Mouse (Mus musculus) retina, embryonic 14.5 days (tissue): ENCODE data around the gene Rarres1.
A peak's percentile ranks its signal among the peaks of the same experiment; 100 is the strongest.

ENCODE experiments used
- DNase-seq: peaks from one replicate; pipeline ENCODE4 v3.0.0-alpha.2; 2015; ENCODE audit warnings: low spot score

Rarres1 gene

GRCm38 (mm10) chr3:67515274-67515801, at the start of gene Rarres1:
Gene Rarres1 (minus strand): TSS chr3:67515523.
- DNase-seq = peak; percentile 58

GRCm38 (mm10) chr3:67564731-67565357, 49.5 kb upstream of the Rarres1 start:
- DNase-seq = peak; percentile 30

DNA sequence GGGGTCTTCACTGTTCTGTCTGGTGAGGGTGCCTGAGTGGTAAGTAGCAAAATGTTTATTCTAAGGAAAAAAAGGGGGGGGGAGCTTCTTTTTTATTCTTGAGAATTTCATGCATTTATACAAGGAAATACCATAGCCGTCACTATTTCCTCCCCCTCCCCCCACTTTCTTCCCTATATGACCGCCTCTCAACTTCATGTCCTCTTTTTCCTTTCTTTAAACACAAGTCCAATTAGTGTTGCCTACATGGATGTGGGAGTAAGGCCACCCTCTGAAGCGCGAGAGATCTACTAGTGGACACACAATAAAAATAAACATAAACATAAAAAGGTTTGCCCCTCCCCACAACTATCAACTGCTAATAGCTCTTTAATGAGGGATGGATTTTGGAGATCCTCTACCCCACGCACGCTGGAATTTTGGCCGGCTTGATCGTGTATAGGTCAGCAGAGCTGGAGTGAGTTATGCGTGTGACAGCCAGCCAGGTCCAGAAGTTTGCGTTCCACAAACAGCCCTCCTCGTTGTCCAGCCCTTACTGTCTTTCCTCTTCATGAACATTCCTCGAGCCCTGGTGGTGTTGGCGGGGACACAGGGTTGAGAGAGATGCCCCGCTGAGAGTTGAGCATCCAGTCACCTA, 42.5 kb upstream of the Rarres1 start:
- DNase-seq = no peak

DNA sequence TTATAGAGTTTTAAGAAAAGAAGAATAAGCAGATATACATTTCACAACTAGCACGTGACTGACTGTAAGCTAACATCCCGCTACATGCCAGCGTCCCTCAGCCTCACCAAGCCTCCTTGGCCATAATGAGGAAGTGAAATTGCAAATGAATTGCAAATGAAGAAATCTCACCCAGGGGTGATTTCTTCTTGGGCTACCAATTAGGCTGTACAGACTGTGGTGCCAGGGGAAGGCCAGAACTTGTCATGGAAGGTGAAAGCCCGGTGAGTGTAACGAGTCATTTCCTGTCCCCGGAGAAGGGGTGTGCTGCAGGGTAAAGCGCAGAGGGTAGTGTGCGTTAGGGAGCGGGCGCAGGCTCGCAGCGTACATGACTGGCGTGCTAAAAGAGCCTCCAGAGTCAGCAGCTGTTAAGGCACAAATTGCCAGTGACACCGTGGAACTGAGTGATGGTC, 41.9 kb upstream of the Rarres1 start:
- no peak for DNase-seq

DNA sequence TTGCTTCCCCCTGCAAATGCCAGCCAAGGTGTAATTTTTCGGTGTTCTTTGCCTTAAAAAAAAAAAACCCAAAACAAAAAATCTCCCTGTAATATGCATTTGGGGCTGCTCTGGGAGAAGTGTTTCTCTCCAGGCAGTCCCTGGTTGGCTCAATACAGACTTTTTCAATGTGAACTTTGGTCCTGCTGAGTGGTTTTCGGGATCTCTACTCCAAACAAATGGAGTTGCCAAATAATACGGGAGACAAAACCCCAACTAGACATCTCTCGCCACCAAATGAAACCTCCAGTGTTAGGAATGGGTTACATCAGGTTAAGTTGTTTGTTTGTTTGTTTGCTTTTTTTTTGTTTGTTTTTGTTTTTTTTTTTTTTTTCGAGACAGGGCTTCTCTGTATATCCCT, 39.9 kb upstream of the Rarres1 start:
- no peak for DNase-seq

DNA sequence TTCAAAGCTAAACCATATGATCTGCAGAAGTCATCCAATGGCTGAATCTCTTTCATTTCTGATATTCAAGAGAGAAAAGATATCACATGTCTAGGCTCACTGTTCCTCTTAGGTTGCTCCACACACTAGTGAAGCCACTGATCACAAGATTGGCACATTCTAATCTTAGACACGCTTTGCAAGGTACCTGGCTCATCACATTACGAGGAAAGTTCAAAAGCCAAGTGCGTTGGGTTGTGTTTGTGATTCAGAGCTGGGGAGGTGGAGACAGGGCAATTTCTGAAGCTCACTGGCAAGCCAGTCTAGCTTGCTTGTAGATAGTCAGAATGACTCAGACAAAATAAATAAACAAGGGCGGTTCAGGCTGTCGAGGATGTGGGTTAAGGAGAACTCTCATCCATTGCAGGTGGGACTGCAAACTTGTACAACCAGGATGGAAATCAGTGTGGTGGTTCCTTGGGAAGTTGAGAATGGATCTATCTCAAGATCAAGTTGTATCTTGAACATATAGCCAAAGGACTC, 38.7 kb upstream of the Rarres1 start:
- no peak for DNase-seq

- DNase-seq = no peak
These were observed 38.0 kb upstream of the Rarres1 start for GRCm38 (mm10) chr3:67553281-67553680.

DNA sequence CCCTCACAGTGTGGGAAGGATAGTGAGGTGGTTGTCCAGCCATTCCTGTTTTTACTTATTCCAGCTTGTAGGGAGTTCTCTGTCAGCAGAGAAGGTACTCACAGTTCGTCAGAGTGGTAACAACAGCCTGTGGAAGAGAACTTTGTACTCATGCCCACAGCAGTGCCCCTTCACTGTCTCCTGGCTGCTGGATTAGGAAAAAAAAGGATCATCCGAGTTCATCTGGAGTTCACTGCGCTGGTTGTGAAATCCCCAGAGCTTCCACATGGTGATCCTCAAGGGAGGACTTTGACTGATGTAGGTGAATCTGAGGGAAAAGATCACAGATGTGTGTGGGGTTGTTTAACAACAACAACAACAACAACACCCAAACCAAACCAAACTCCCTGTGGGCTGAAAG, 35.9 kb upstream of the Rarres1 start:
- DNase-seq = no peak

DNA sequence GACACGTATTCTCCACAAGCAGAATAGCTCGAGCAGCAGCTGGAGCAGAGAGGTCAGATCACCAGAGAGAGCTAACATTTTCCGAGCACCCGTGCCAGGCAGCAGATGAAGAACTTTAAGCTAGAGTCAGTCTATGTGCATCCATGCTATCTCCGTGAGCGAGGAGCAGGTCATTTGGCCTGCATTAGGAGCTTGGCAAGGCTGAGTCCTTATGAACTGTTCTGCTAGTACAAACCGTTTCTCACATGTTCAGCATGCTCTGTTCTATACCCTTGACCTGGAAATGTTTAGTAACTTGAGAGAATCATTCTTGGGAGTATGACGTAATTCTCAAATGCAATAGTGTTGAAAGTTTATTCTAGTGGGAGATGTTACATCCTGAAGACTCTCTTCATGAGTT, 28.3 kb upstream of the Rarres1 start:
- no peak for DNase-seq

GRCm38 (mm10) chr3:67524768-67525167, 9.4 kb upstream of the Rarres1 start:
- no peak for DNase-seq

- no peak for DNase-seq
These were observed 7.4 kb upstream of the Rarres1 start for GRCm38 (mm10) chr3:67522709-67523108.

GRCm38 (mm10) chr3:67520568-67521143, 5.3 kb upstream of the Rarres1 start:
- DNase-seq = no peak

GRCm38 (mm10) chr3:67514801-67515273, 486 bp downstream of the Rarres1 start:
- DNase-seq = peak; percentile 21

GRCm38 (mm10) chr3:67512807-67513206, 2.5 kb downstream of the Rarres1 start:
- peak; percentile 92 for DNase-seq

- no peak for DNase-seq
These were observed 7.0 kb downstream of the Rarres1 start for GRCm38 (mm10) chr3:67508216-67508892.

GRCm38 (mm10) chr3:67505286-67505685, 10.0 kb downstream of the Rarres1 start:
- no peak for DNase-seq

DNA sequence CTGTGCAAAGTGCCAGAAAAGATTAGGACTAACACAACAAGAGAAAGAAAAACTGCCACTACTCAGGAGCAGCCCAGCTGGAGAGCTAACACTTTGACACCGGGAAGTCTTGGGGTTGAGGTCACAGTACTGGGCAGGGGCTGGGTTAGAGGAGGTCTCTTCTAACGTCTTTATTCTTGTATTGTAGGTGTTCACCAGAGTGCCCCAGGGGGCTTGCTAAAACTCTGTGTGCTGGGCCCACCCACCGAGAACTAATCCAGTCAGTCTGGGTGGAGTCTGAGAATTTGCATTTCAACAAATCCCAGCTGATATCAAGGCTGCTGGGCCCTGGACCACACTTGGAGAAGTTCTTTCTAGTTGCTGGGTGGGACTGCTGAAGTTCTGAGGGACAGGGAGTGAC, 11.4 kb downstream of the Rarres1 start:
- DNase-seq = no peak

DNA sequence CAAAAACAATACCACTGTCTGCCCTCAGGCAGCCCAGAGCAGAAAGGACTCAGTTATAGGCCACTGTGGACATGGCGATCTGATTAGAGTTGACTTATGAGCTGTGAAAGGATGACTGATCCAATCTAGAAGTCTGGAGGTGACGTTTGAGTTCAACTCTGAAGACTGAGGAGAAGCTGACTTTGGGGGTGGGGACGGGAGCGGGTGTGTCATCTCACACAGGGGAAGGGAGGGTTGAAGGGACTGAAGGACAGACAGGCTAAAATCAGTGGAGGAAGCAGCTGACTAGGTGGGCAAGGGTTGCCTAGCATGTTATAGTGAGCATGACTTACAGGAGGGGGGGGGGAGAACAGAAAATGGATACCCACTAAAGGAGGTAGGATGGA, 15.9 kb downstream of the Rarres1 start:
- no peak for DNase-seq

DNA sequence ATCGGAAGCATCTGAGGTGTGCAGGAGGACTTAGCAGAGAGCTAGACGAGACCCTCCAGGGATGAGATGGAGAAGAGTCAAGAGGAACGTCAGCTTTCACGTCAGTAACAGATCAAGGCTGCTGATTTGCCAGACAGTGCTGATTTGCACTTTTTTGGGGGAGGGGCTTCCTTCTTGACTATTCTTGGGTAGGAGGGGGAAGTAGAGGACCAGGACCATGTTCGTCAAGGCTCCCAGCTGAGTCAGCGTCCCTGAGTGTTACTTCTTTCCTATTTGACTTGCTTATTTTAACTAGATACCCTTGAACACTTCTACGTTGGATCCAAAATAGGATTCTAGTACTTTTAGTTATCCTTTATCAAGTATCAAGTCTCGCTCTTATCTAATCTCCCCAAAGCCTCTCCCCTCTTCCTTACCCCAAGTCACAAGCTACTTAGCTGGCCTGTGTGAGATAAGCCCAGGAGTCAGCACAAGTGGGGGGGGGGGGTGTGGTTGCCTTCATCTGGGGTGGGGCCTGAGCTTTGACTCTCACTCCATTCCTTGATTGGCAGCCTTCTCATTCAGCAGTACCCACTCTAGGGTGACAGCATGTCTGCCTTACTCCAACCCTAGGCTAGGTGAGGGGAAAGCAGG, 16.4 kb downstream of the Rarres1 start:
- DNase-seq = no peak

DNA sequence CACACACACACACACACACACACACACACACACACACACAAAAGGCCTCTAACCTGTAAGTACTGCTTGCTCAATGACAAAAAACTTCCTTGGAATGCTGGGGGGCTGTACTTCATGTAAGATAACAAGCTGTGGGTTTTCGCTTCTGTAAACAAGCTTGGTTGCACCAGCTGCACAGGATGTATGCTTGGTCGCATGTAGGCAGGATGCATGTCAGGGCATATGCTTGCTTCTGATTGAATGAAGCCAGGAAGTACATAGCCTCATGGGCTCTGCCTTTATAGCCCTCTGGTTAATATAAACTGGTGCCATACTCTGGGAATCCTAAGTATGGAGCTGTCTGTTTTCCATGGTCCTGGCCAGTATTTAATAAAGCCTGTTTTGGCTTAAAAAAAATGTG, 17.3 kb downstream of the Rarres1 start:
- no peak for DNase-seq

GRCm38 (mm10) chr3:67496310-67496709, 19.0 kb downstream of the Rarres1 start:
- no peak for DNase-seq

- no peak for DNase-seq
These were observed 22.2 kb downstream of the Rarres1 start for GRCm38 (mm10) chr3:67493132-67493531.
